Mouse (Mus musculus) cerebellum, adult 11 months (tissue): ENCODE measurements at regions not wholly inside any gene's neighbourhood (a gene's known extent, or its start where the extent isn't known, plus 50 kb on each side); places are given as distances from the start of the nearest gene placed in this dataset.

Experiments
- DNase-seq: peaks from one replicate; pipeline ENCODE4 v3.0.0; 2022

- DNase-seq = no peak
These were observed 327.0 kb downstream of the Pax1 start for GRCm38 (mm10) chr2:147688742-147689141.

DNA sequence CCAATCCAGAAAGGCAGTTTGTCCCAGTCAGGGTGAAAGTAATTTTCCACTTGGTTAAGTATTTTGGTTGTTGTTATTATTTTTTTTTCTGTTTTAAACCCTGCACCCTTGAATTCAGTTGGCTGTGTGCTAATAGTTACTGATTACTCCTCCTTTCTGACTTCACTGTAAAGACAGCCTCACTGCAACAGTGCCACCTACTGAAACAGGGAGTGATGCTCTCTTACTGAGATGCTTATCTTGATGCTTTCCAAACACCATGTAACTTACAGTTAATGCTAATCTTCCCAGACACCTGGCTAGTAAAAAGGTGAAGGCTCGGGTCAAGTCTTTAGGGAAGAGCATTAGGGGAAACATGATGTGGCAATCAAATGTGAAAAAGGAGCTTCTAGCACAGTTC, 294.9 kb downstream of the Pax1 start:
- DNase-seq = no peak

- no peak for DNase-seq
These were observed 288.5 kb downstream of the Pax1 start for GRCm38 (mm10) chr2:147650229-147650628.

GRCm38 (mm10) chr2:147647972-147648371, 286.2 kb downstream of the Pax1 start:
- no peak for DNase-seq

DNA sequence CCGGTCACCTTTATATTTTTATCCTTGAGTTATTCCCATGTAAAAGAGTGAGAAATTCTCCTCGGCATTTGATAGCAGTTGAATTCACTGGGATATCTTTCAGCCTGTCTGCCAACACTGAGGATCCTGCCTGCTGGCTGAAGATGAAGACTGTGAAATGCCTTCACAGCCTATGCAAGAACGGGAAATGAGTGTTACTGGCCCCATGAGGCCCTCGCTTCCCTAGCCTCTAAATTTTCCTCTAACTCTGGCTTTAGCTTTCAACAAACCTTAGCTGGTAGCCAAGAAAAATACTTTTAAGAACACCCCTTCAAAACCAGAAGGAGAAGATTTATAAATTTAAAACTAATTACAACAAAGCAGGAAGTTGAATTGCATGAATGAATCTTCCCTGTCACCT, 285.8 kb downstream of the Pax1 start:
- no peak for DNase-seq

GRCm38 (mm10) chr2:147637882-147638281, 276.2 kb downstream of the Pax1 start:
- no peak for DNase-seq

- DNase-seq = no peak
These were observed 271.0 kb downstream of the Pax1 start for GRCm38 (mm10) chr2:147632737-147633136.

- no peak for DNase-seq
These were observed 268.0 kb downstream of the Pax1 start for GRCm38 (mm10) chr2:147629716-147630115.

DNA sequence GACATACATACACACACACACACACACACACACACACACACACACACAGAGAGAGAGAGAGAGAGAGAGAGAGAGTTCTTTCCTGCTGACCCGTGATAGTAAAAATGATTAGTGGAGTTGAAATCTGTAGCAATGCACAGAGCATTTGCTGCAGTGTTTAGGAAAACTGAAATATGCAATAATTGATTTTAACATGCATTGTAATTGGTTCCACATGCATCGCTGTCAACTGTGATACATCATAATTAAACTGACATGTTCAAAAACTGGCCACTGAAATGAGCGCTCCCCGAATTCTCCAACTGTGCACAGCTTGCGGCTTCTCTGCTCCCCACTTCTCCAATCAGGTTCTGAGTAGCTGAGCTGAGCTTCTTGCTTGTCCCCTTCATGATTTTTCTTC, 265.4 kb downstream of the Pax1 start:
- DNase-seq = no peak

DNA sequence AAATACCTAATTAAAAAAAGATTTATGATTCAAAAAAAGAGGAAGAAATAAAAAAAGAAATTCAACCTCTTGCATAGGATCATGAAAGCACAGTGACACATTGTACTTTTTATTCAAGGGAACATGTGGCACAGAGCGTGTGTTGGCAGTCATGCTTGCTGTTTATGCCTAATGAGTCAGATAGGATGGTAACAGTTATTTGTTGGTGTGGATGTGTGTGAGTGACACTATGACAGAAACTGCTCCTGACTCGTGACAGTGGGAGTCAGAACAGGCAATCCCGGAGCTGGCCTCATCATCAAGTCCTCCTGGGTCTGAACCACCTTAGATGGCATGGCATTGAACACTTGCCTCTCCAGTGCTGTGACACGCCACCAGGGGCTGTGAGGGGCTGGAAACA, 261.4 kb downstream of the Pax1 start:
- DNase-seq = no peak

- no peak for DNase-seq
These were observed 256.1 kb downstream of the Pax1 start for GRCm38 (mm10) chr2:147617849-147618248.

GRCm38 (mm10) chr2:147610343-147610742, 248.6 kb downstream of the Pax1 start:
- DNase-seq = no peak

- DNase-seq = no peak
These were observed 239.9 kb downstream of the Pax1 start for GRCm38 (mm10) chr2:147601639-147602038.

DNA sequence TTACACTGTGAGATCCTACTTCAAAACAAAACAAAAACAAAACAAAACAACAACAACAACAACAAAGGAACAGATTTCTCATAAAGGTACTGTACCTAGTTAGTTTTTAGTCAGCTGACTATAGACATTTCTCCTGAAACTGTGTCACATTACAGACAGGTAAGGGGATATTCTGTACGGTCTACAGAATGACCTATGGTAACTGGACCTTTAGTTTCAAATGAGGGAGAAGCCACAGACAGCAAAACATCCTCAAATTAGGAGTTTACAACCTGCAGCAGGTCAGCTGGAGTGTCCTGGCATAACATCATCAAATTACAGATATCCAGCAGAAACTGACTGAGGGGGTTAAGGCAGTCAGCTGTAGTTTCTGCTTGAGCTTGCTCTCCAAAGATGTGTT, 210.7 kb downstream of the Pax1 start:
- DNase-seq = no peak

DNA sequence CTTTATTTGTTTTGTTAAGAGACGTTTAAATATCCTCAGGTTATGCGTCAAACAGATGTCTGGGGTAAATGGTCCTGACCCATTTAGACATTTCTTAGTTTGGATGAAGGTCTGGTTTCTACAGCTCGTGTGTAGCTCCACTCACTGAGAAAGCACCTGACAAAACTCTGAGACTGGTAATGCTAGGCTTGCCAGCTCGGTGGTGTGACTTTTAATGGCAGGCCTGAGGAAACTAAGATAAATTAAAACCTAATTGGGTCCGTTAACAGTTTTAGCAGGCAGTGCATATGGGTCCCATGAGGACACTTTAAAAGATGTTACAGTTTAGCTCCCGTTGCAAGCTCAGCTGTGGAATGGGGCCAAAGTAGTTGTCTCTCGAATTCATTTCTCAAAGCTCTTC, 199.5 kb downstream of the Pax1 start:
- no peak for DNase-seq

DNA sequence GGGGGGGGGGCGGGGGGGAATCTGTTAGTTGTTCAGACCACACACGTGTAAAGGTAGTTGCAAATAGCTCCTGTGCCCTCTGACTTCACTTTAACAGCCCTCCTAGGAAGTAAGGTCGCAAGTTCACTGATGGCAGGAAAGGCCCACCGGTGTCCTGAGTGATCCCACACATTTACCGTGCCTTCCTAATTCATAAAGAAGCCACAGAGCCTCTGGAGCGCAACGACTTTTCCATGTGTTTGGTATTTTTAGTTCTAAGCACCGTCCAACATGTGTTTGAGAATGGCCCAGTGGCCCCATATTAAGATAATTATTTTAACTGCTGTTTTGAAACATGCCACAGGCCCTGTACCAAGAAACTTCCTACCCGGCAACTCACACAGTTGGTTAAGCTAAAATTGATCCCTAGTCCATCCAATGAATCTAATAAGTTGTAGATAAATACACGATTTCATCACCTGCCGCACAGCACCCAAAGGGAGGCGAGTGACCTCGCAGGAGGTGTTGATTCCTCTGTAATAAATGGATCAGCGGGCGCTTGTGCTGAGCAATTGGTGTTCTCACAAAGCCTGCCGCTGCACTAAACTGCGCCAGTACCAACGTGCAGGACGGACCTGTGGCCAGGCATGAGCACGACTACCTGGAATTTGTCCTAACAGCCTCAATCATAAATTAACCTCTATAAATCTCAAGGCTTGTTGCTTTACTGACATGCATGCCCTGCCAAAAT, 198.9 kb downstream of the Pax1 start:
- DNase-seq = no peak

DNA sequence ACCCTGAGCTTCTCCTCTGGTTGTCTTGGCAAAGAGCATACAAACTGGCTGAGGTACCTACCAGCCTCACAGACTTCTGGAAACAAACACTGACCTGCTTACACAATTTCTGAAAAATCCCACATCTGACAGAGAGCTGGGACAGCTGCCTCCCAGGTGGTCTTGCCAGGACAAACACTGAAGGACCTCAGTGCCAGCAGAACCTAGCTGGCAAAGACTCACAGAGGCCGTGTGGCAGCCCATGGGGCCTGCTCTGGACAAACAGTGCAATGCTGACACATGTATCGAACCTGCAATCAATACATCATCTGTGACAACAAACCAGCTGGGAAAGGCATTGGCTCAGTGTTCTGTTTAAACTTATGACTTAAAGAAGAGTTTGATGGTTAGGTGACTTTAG, 167.4 kb downstream of the Pax1 start:
- no peak for DNase-seq

DNA sequence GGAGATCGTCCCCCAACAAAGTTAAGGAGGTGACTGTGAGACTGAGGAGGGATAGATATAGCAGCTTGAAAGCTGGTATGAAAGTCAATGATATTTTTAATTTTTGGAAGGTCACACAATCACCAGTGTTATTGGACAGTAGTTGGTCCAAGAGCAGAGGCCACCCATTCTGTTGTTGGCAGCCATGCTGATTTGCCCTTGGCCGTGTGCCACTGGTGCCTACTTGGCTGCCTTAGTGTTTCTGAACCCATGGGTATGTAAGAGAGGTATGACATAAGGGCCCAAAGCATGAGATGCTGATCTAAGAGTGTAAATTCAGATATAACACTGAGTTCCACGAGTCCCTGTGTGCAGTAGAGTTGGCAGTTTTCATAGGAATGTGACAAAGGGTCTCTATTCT, 153.7 kb downstream of the Pax1 start:
- DNase-seq = no peak

DNA sequence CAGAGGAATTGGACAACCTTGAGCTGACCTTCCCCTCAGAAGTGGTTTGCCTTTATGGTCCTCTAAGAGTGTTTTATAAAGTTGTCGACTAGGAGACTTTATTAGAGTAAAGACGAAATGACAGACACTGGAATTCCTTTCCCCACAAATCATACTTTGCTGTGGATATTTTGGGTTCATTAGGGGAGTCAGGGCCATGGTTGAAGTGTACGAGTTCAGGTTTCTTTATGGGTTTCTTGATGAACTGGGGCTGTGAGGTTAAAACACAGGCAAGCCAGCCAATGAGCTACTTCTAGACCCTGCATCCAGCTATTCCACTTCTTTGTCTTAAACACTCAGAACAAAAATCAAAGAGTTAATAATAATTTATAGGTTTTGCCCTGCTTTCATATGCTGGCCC, 153.0 kb downstream of the Pax1 start:
- no peak for DNase-seq

- no peak for DNase-seq
These were observed 142.2 kb downstream of the Pax1 start for GRCm38 (mm10) chr2:147503962-147504361.

DNA sequence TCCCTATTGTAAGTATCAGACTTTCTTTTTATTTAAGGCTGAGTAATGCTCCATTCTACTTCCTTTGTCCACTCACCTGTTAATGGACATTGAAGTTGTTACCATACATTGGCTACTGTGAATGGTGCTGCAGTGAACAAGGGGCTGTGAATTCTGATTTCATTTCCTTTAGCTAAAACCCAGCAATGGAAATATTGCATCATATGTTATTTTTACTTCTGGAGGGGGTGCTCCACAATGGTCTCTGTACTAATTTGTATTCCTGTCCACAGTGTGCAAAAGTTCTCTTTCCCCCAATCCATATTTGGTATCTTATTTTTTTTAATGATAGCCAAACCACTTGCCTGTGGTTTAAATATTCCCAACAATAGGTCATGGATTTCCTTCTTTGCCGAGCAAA, 137.0 kb downstream of the Pax1 start:
- DNase-seq = no peak

GRCm38 (mm10) chr2:147455932-147456331, 94.2 kb downstream of the Pax1 start:
- DNase-seq = no peak

- DNase-seq = no peak
These were observed 92.9 kb downstream of the Pax1 start for GRCm38 (mm10) chr2:147454362-147455257.
